Mouse (Mus musculus) erythroblast, embryonic 14.5 days (primary cell): ENCODE data around the gene Nfkbie.

Experiments used
- GATA1 ChIP-seq: IDR thresholded peaks from 2 replicates; pipeline ENCODE4 v1.6.1; 2012; ENCODE audit warnings: low read length, inconsistent platforms, mixed read lengths
- TAL1 ChIP-seq: IDR thresholded peaks from 3 replicates; pipeline ENCODE4 v1.6.1; 2012; ENCODE audit warnings: low read length, inconsistent platforms, mixed read lengths

DNA sequence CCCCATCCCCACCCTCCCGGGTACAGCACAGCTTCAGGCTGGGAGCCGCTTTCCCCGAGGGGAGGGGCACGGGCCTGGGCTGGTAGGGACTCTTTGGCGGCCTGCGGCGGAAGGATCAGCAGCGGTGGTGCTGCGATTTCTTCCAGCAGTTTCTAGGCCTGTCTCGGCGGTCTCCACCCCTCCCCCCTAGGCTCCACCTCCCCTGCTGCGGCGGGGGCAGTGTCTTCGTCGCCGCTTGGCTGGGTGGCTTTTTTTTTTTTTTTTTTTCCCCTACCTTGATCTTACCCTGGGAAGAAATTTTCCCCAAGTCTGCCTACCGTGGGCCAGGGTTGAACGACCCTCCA lies 18.2 kb downstream of the Nfkbie start:
- TF ChIP-seq GATA1 (no peak), TAL1 (no peak)
